Comparison of ENCODE assay signal across 10 mouse cellular contexts in the genomic region with DNA sequence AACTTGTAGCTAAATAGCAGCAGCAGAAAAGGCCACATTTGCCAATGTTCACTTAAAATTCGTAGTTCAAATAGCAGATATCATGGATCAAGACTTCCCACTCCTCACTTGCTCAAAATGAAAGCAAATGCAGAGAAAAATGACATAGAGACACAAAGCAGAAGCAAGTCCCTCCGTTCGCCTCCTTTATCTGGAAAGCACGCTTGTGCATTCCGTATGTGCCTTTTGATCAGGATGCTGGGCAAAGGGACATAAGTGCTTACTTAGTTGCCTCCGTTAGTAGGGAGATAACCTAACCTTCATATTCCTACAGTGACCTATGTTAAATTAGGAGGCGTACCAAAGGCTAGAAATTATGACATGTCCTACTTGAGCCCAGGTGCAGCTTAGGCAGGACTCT. TPM values are rescaled to one million over a fixed set of nuclear protein-coding genes. Genes with fewer than 3 reads are reported as not detected.
DNase-seq lines count a peak whose midpoint lies in the region; ATAC-seq and TF ChIP-seq lines count a peak whose summit lies in the region.
"Had no signal": no experiment of that assay in that cellular context is flagged by ENCODE, and none has a peak within 500 bp of the region (broad histone marks: within the 10 kb centered on the region; RNA-seq: fewer than 3 reads in every experiment).

No protein-coding gene starts in this region.

- 35% methylated on average over 7 of the region's 7 CpGs for WGBS in forebrain, embryonic 12.5 days
- WGBS in limb, embryonic 13.5 days: 43% methylated on average over 7 of the region's 7 CpGs
- WGBS in neural tube, embryonic 15.5 days: 37% methylated on average over 7 of the region's 7 CpGs

- TF ChIP-seq CTCF in left cerebral cortex, adult 2 months (IDR thresholded peaks at IDR 0.05): no peak

- H3K27me3 ChIP-seq in forebrain, embryonic 12.5 days: no peaks in the 10 kb centered on the region
- no peaks in the 10 kb centered on the region for H3K27me3 ChIP-seq in limb, embryonic 13.5 days
- no peaks in the 10 kb centered on the region for H3K27me3 ChIP-seq in neural tube, embryonic 15.5 days (replicated peaks)

- H3K4me3 ChIP-seq in left cerebral cortex, adult 2 months: peak overlapping the region; percentile 75
- H3K4me3 ChIP-seq in forebrain, embryonic 12.5 days (replicated peaks): peak overlapping the region; percentile 32
- peak overlapping the region; percentile 87 for H3K4me3 ChIP-seq in limb, embryonic 13.5 days
- H3K4me3 ChIP-seq in neural tube, embryonic 15.5 days (replicated peaks): peak overlapping the region; percentile 24
- H3K4me3 ChIP-seq: myocyte had no signal

- H3K9me3 ChIP-seq in forebrain, embryonic 12.5 days: no peaks in the 10 kb centered on the region
- H3K9me3 ChIP-seq in limb, embryonic 13.5 days: no peaks in the 10 kb centered on the region
- H3K9me3 ChIP-seq in neural tube, embryonic 15.5 days (replicated peaks): no peaks in the 10 kb centered on the region

- peaks cover 33% of the 10 kb centered on the region for H3K36me3 ChIP-seq in forebrain, embryonic 12.5 days (replicated peaks)
- peaks cover 33% of the 10 kb centered on the region for H3K36me3 ChIP-seq in limb, embryonic 13.5 days
- H3K36me3 ChIP-seq in neural tube, embryonic 15.5 days: peaks cover 6% of the 10 kb centered on the region; the same call in 1 of the 2 replicates

- H3K4me2 ChIP-seq in forebrain, embryonic 12.5 days: peak overlapping the region; percentile 96
- peak overlapping the region; percentile 96 for H3K4me2 ChIP-seq in limb, embryonic 13.5 days (replicated peaks)
- peak overlapping the region; percentile 97 for H3K4me2 ChIP-seq in neural tube, embryonic 15.5 days

- peaks cover 63% of the 10 kb centered on the region for H3K4me1 ChIP-seq in forebrain, embryonic 12.5 days
- peaks cover 48% of the 10 kb centered on the region for H3K4me1 ChIP-seq in limb, embryonic 13.5 days
- H3K4me1 ChIP-seq in neural tube, embryonic 15.5 days: peaks cover 49% of the 10 kb centered on the region

- DNase-seq in left cerebral cortex, adult 2 months (ENCODE audit: extremely low spot score in 1 of 2, low spot score in 2 of 2): no peak
- DNase-seq in left cerebral cortex, adult 9 months (ENCODE audit: low spot score in 2 of 2): no peak
- DNase-seq in kidney, postnatal 25 days: no peak
- no peak for DNase-seq in right cerebral cortex, postnatal 14 days
- DNase-seq in adrenal gland, postnatal 25 days: no peak
- DNase-seq: layer of hippocampus, adult 9-11 months had no signal

- peak overlapping the region; percentile 63 for H3K9ac ChIP-seq in forebrain, embryonic 12.5 days
- H3K9ac ChIP-seq in limb, embryonic 13.5 days: peak overlapping the region; percentile 60
- H3K9ac ChIP-seq in neural tube, embryonic 15.5 days (replicated peaks): peak overlapping the region; percentile 39

- intact Hi-C loops in left cerebral cortex, adult 2 months (cut with DNase I): loop anchor here (5.0 to 10.0 kb wide), 5 partner anchors 59 to 674 kb away; no protein-coding TSS in a partner anchor

- H3K27ac ChIP-seq in left cerebral cortex, adult 2 months: peak overlapping the region; percentile 97
- peak overlapping the region; percentile 78 for H3K27ac ChIP-seq in forebrain, embryonic 12.5 days
- no peak overlapping the region for H3K27ac ChIP-seq in limb, embryonic 13.5 days
- peak overlapping the region; percentile 84 for H3K27ac ChIP-seq in neural tube, embryonic 15.5 days (replicated peaks)

- ATAC-seq in forebrain, embryonic 12.5 days (ENCODE audit: low FRiP score): no peak
- ATAC-seq in limb, embryonic 13.5 days (ENCODE audit: low FRiP score, low read depth): no peak
- ATAC-seq in neural tube, embryonic 15.5 days (ENCODE audit: low FRiP score): no peak

RNA-seq across cellular contexts. Expression of a gene that starts 5.6 kb away (rescaled TPM):
- 100 to 1,000 TPM; 101 to 103 TPM for total RNA-seq in left cerebral cortex, adult 2 months (2021)
- polyA plus RNA-seq in forebrain, embryonic 12.5 days (2016; fragmentation: Nextera tagmentation; extraction: Ambion mirVana): 129 and 130 TPM in 2 replicates
- polyA plus RNA-seq in limb, embryonic 13.5 days (2015; fragmentation: Nextera tagmentation; extraction: Ambion mirVana): 76.6 and 82.3 TPM in 2 replicates
- 85.1 and 102 TPM in 2 replicates for polyA plus RNA-seq in neural tube, embryonic 15.5 days (2015; fragmentation: Nextera tagmentation; extraction: Ambion mirVana)
- 7.5 and 8.6 TPM in 2 replicates for total RNA-seq in adrenal gland, postnatal 25 days (2021)
- polyA plus RNA-seq: myocyte had no signal

RNA-seq across cellular contexts. Expression of a gene that starts 8.6 kb away (rescaled TPM):
- total RNA-seq in left cerebral cortex, adult 2 months (2021): 1 to 10 TPM in 1 of 2 experiments, under 1 TPM in 1; 0.82 to 1.4 TPM
- not detected in 2 replicates for polyA plus RNA-seq in forebrain, embryonic 12.5 days (2016; fragmentation: Nextera tagmentation; extraction: Ambion mirVana)
- polyA plus RNA-seq in limb, embryonic 13.5 days (2015; fragmentation: Nextera tagmentation; extraction: Ambion mirVana): not detected in 2 replicates
- polyA plus RNA-seq in neural tube, embryonic 15.5 days (2015; fragmentation: Nextera tagmentation; extraction: Ambion mirVana): not detected in 2 replicates
- not detected in 2 replicates for total RNA-seq in adrenal gland, postnatal 25 days (2021)
- polyA plus RNA-seq: myocyte had no signal

Comparison
In these comparisons a context has a peak if more than half of its experiments do, and no peak if none do; other contexts are left out.
1. H3K4me3 ChIP-seq: peak in every context shown above with its lines; median percentile 87 in limb, embryonic 13.5 days; 75 in left cerebral cortex, adult 2 months; 32 in forebrain, embryonic 12.5 days; 24 in neural tube, embryonic 15.5 days.